Mouse (Mus musculus) intestine, embryonic 14.5 days (tissue): ENCODE results near the gene Ankrd55. TPM values are rescaled to one million over a fixed set of nuclear protein-coding genes. Genes with fewer than 3 reads are reported as not detected.
A peak's percentile ranks its signal among the peaks of the same experiment; 100 is the strongest.
"Not testable (repeated sequence)": the region's sequence is repeated elsewhere in the genome, so short reads cannot be mapped to it uniquely, and the experiment has no call there.

Experiments used
- ATAC-seq: fragments of 200-750 bp; cut with Nextera tagmentation; replicated peaks from 2 replicates; pipeline ENCODE4 v1.8.0; 2017; ENCODE audit warnings: low read depth, moderate number of reproducible peaks, moderate TSS enrichment, moderate library complexity; ENCODE audit not compliant: low FRiP score, low TSS enrichment
- DNase-seq: peaks from one replicate; pipeline ENCODE4 v3.0.0-alpha.2; 2018; ENCODE audit warnings: low spot score
- H3K27ac ChIP-seq: fragments of 300-500 bp; sonication (generic); 2 replicates; pipeline ENCODE4 v1.5.1; 2014; ENCODE audit warnings: low read depth, mild to moderate bottlenecking, control low read depth
- H3K27me3 ChIP-seq: fragments of 300-500 bp; sonication (generic); replicated peaks from 2 replicates; pipeline ENCODE4 v1.6.1; 2014; ENCODE audit warnings: low read length, control low read depth; ENCODE audit not compliant: control insufficient read depth, insufficient read depth
- H3K36me3 ChIP-seq: fragments of 300-500 bp; sonication (generic); 2 replicates; pipeline ENCODE4 v1.6.1; 2014; ENCODE audit warnings: low read length, control low read depth; ENCODE audit not compliant: control insufficient read depth, insufficient read depth
- H3K4me1 ChIP-seq: fragments of 300-500 bp; sonication (generic); replicated peaks from 2 replicates; pipeline ENCODE4 v1.6.1; 2014; ENCODE audit warnings: low read length, control low read depth, mixed read lengths; ENCODE audit not compliant: control insufficient read depth, insufficient read depth
- H3K4me2 ChIP-seq: fragments of 300-500 bp; sonication (generic); 2 replicates; pipeline ENCODE4 v1.6.1; 2014; ENCODE audit warnings: low read length
- H3K4me3 ChIP-seq: fragments of 300-500 bp; sonication (generic); 2 replicates; pipeline ENCODE4 v1.5.1; 2014; ENCODE audit warnings: low read depth, low read length, control low read depth, mixed read lengths
- H3K9ac ChIP-seq: fragments of 300-500 bp; sonication (generic); 2 replicates; pipeline ENCODE4 v1.6.1; 2014; ENCODE audit warnings: mild to moderate bottlenecking, low read length
- H3K9me3 ChIP-seq: fragments of 300-500 bp; sonication (generic); 2 replicates; pipeline ENCODE4 v1.6.1; 2016; ENCODE audit warnings: low read length, control low read depth; ENCODE audit not compliant: control insufficient read depth
- WGBS: fragments of 180-500 bp; shearing (Covaris S2); extraction: QIAGEN DNeasy Blood & Tissue Kit; methylation state at CpG from one replicate; pipeline ENCODE4 v1.1.7; 2014; 5-methylcytosine and 5-hydroxymethylcytosine counted together
- polyA plus RNA-seq: library from polyadenylated mRNA; unstranded; fragments of >200 nt; fragmentation: Nextera tagmentation; extraction: Ambion mirVana; gene quantifications from 2 replicates; pipeline ENCODE4 v1.2.1, GENCODE M21; 2014

The Ankrd55 gene
- polyA plus RNA-seq, 1 experiment from 2014 or later: 0.39 TPM

GRCm38 (mm10) chr13:112417861-112418423 is 129.7 kb downstream of the Ankrd55 start:
- Histone ChIP-seq H3K4me1 (peaks cover 9% of the 10 kb centered on the region), H3K4me2 (no peak overlapping the region), H3K4me3 (no peak overlapping the region), H3K9ac (no peak overlapping the region), H3K27ac (no peak overlapping the region), H3K36me3 (no peaks in the 10 kb centered on the region), H3K27me3 (no peaks in the 10 kb centered on the region), H3K9me3 (no peaks in the 10 kb centered on the region)
- ATAC-seq: no peak
- whole genome bisulfite sequencing: 77% methylated on average over 2 of the region's 2 CpGs
- no peak for DNase-seq

GRCm38 (mm10) chr13:112418595-112418994 is 130.3 kb downstream of the Ankrd55 start:
- no peak overlapping the region for H3K4me2 ChIP-seq

DNA sequence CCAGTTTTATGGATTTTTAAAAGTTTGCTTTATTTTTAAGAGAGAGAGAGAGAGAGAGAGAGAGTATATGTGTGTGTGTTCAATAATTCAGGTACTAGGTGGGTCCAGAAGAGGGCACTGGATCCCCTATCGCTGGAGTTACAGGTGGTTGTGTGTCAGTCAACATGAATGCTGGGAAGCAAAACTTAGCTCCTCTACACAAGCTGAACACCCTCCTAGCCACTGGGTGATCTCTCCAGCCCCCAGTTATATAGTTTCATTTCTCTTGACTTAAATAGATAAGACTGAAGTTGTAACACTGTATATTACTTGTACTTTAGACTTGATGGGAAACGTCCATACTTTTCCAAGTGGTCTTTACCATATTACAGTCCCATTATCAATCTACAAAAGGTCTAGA is 136.0 kb downstream of the Ankrd55 start:
- no peak for DNase-seq
- no peak for ATAC-seq
- Histone ChIP-seq H3K36me3 (no peaks in the 10 kb centered on the region), H3K9ac (no peak overlapping the region), H3K27ac (no peak overlapping the region), H3K4me3 (no peak overlapping the region), H3K4me1 (peaks cover 6% of the 10 kb centered on the region; the same call in 1 of the 2 replicates), H3K27me3 (no peaks in the 10 kb centered on the region), H3K9me3 (no peaks in the 10 kb centered on the region), H3K4me2 (no peak overlapping the region)
- WGBS: 80% methylated on average over 2 of the region's 2 CpGs

More at GRCm38 (mm10) chr13:112418595-112418994, 130.3 kb downstream of the Ankrd55 start:
- Histone ChIP-seq H3K27me3 (no peaks in the 10 kb centered on the region), H3K36me3 (no peaks in the 10 kb centered on the region), H3K4me3 (no peak overlapping the region), H3K9me3 (no peaks in the 10 kb centered on the region), H3K4me1 (peaks cover 9% of the 10 kb centered on the region), H3K9ac (no peak overlapping the region), H3K27ac (no peak overlapping the region)
- DNase-seq (no peak), ATAC-seq (no peak)
- WGBS: 91% methylated on average over 4 of the region's 4 CpGs

DNA sequence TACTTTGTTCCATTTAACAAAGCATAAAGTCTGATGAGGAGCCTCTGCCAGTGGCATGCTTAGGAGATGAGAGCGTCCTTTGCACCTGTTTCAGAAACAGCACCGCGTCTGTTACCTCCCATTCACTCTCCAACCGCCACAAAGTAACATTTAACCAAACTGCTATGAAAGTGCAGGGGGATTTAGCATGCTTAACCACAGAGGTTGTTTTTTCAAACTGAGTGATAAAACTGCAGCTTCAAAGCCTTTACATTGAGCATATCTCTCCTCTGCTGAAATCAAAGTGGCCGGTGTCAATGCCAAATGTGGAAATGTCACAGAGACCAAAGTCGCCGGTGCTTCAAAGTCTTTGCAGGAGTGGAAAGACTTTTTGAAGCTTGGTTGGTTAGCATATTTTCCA is 136.4 kb downstream of the Ankrd55 start:
- Histone ChIP-seq H3K27me3 (no peaks in the 10 kb centered on the region), H3K4me2 (no peak overlapping the region), H3K4me1 (peaks cover 6% of the 10 kb centered on the region; the same call in 1 of the 2 replicates), H3K9ac (no peak overlapping the region), H3K27ac (no peak overlapping the region), H3K36me3 (no peaks in the 10 kb centered on the region), H3K4me3 (no peak overlapping the region), H3K9me3 (no peaks in the 10 kb centered on the region)
- DNase-seq: peak; percentile 29
- no peak for ATAC-seq
- 75% methylated on average over 7 of the region's 7 CpGs for WGBS

- Histone ChIP-seq H3K27me3 (no peaks in the 10 kb centered on the region), H3K36me3 (no peaks in the 10 kb centered on the region), H3K4me1 (peaks cover 6% of the 10 kb centered on the region; the same call in 1 of the 2 replicates), H3K4me3 (no peak overlapping the region), H3K27ac (0 out of 2 replicates have a peak overlapping the region, but pooled peaks have one; percentile 27), H3K9ac (no peak overlapping the region), H3K4me2 (peak overlapping the region; percentile 1; the same call in 1 of the 2 replicates), H3K9me3 (no peaks in the 10 kb centered on the region)
- WGBS: 30% methylated on average over 8 of the region's 8 CpGs
- no peak for ATAC-seq
- peak; percentile 53 for DNase-seq
Observed at GRCm38 (mm10) chr13:112425181-112425654, 137.0 kb downstream of the Ankrd55 start.

DNA sequence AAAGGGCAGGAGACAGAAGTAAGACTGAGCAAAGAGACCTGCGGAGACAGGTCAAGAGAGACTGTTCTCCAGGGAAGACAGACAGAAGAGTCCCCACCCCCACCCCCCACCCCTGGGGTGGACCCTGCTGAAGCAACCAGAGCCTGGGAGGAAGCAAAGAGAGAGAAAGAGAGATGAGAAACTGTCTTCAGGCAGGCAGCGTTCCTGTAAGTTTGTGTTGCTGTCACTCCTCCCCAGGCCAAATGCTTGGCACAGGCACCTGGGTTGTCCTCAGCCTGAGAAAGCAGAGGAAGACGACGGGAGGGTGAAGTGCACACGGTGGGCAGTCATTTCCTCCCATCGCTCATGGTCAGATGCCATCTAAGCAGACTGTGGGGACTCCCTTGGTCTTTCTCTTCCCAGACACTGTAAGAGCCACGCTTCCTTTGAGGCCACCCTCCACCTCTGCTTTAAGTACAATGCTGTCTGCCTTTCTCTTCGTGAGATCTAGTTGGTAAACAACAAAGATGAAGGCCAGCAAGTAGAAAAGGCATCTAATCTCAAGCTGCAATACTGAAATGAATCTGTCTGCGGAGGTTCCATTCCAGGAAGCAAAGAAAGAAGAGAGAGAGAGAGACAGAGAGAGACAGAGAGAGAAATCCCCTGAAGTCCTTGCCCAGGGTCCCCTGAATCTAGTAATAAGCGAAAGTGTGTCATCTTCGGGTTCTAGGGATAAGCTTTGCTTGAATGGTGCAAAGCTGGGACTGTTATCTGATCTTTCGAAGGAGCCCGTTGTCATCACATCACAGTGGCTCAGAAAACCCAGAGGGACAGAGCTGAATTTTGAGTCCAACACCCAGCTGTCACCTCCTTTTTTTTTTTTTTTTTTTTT is 138.2 kb downstream of the Ankrd55 start:
- 62% methylated on average over 13 of the region's 13 CpGs for WGBS

GRCm38 (mm10) chr13:112427136-112427470 is 138.9 kb downstream of the Ankrd55 start:
- not testable (repeated sequence) for H3K4me1 ChIP-seq, H3K36me3 ChIP-seq, H3K9me3 ChIP-seq, DNase-seq, H3K27ac ChIP-seq, H3K27me3 ChIP-seq, ATAC-seq, H3K4me3 ChIP-seq, H3K9ac ChIP-seq, H3K4me2 ChIP-seq
- WGBS: 97% methylated on average over 4 of the region's 4 CpGs

More for the DNA sequence above, 138.2 kb downstream of the Ankrd55 start:
- ATAC-seq: no peak
- H3K4me1 ChIP-seq: peaks cover 6% of the 10 kb centered on the region; the same call in 1 of the 2 replicates
- H3K4me2 ChIP-seq: no peak overlapping the region
- no peak overlapping the region for H3K9ac ChIP-seq
- peak; percentile 10 for DNase-seq
- no peaks in the 10 kb centered on the region for H3K36me3 ChIP-seq
- no peak overlapping the region for H3K27ac ChIP-seq
- no peaks in the 10 kb centered on the region for H3K9me3 ChIP-seq
- no peaks in the 10 kb centered on the region for H3K27me3 ChIP-seq
- H3K4me3 ChIP-seq: no peak overlapping the region

GRCm38 (mm10) chr13:112427521-112427920 is 139.3 kb downstream of the Ankrd55 start:
- Histone ChIP-seq H3K4me3 (no peak overlapping the region), H3K4me2 (no peak overlapping the region), H3K27ac (no peak overlapping the region), H3K27me3 (no peaks in the 10 kb centered on the region), H3K4me1 (peaks cover 6% of the 10 kb centered on the region; the same call in 1 of the 2 replicates), H3K36me3 (no peaks in the 10 kb centered on the region), H3K9ac (no peak overlapping the region), H3K9me3 (no peaks in the 10 kb centered on the region)
- DNase-seq: no peak
- no peak for ATAC-seq
- WGBS: 85% methylated on average over 15 of the region's 15 CpGs
